Mouse (Mus musculus): ENCODE measurements around the gene Fabp7.

- TF ChIP-seq GATA1 (IDR thresholded peaks at IDR 0.05; ENCODE audit: low read length) (no peak), TAL1 (IDR thresholded peaks at IDR 0.05; ENCODE audit: low read length) (no peak)
Measured at GRCm38 (mm10) chr10:57794491-57795461, 10.1 kb downstream of the Fabp7 start.

Data from erythroblast, embryonic 14.5 days (primary cell).